Mouse (Mus musculus) liver, postnatal 0 days (tissue): ENCODE measurements around the gene Ywhae.

Source experiments
- CTCF ChIP-seq: sonication (generic); IDR thresholded peaks from 2 replicates; pipeline ENCODE4 v1.5.1; 2016; ENCODE audit warnings: antibody characterized with exemption, low read depth
- EP300 ChIP-seq: IDR thresholded peaks from 2 replicates; pipeline ENCODE4 v1.6.1; 2016; ENCODE audit warnings: antibody characterized with exemption, low read depth, mild to moderate bottlenecking

- TF ChIP-seq CTCF = no peak
- no peak for TF ChIP-seq EP300
Observed at GRCm38 (mm10) chr11:75792535-75792934, 59.9 kb downstream of the Ywhae start.
